Mouse (Mus musculus) Muller cell, postnatal 12 days (primary cell): Measurements from ENCODE around the gene Gm20517.

Source experiments
- DNase-seq: peaks from one replicate; pipeline ENCODE4 v3.0.0-alpha.2; 2015; ENCODE audit errors: inconsistent ontology term

The Gm20517 gene

GRCm38 (mm10) chr17:47707961-47708360 lies 96.6 kb downstream of the Gm20517 start:
- DNase-seq: no peak

- DNase-seq: no peak
Measured at GRCm38 (mm10) chr17:47708972-47709371, 97.6 kb downstream of the Gm20517 start.

GRCm38 (mm10) chr17:47710036-47710435 lies 98.6 kb downstream of the Gm20517 start:
- DNase-seq: no peak

- DNase-seq: no peak
Measured at GRCm38 (mm10) chr17:47711883-47712282, 100.5 kb downstream of the Gm20517 start.

- no peak for DNase-seq
Measured at GRCm38 (mm10) chr17:47712889-47713571, 101.6 kb downstream of the Gm20517 start.

- no peak for DNase-seq
Measured at GRCm38 (mm10) chr17:47715037-47715436, 103.6 kb downstream of the Gm20517 start.

- no peak for DNase-seq
Measured at GRCm38 (mm10) chr17:47721183-47721582, 109.8 kb downstream of the Gm20517 start.

- no peak for DNase-seq
Measured at GRCm38 (mm10) chr17:47726566-47726965, 115.2 kb downstream of the Gm20517 start, which contains the start of gene Pgc. Gene Pgc (plus strand): TSS chr17:47726842.

GRCm38 (mm10) chr17:47730633-47731575 lies 119.5 kb downstream of the Gm20517 start:
- DNase-seq: no peak
